Mouse (Mus musculus) stomach, postnatal 0 days (tissue): ENCODE results near the gene Cldn11.
A peak's percentile ranks its signal among the peaks of the same experiment; 100 is the strongest.

Experiments used
- CTCF ChIP-seq: IDR thresholded peaks from 2 replicates; pipeline ENCODE4 v1.5.1; 2016; ENCODE audit warnings: antibody characterized with exemption, low read depth, mild to moderate bottlenecking, moderate library complexity
- EP300 ChIP-seq: optimal IDR thresholded peaks from 2 replicates; pipeline ENCODE3; 2016; ENCODE audit warnings: antibody characterized with exemption

DNA sequence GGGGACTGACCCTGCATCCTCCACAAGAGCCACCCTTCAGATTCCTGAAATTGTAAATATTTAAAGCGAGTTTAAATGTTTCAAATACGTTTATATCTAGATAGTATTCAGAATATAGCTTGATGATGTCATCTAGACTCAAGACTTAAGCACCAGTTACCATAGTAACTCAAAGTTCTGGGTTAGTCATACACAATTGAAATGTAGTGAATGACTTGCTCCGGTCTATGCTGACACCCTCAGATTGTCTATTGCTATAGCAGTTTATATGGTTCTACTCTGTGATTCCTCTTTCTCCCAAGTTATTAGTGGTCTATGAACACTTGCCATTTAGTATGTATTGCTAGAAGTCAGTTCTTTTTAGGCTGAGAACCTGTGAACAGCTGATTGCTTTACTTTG, 40.6 kb upstream of the Cldn11 start:
- TF ChIP-seq CTCF: peak; percentile 68
- TF ChIP-seq EP300: no peak
